Mouse (Mus musculus) intestine, embryonic 16.5 days (tissue): ENCODE measurements around the gene Arhgap35. TPM values are rescaled to one million over a fixed set of nuclear protein-coding genes. Genes with fewer than 3 reads are reported as not detected.
A peak's percentile ranks its signal among the peaks of the same experiment; 100 is the strongest.

Experiments used
- ATAC-seq: fragments of 200-750 bp; cut with Nextera tagmentation; 2 replicates; pipeline ENCODE4 v1.8.0; 2017; ENCODE audit warnings: moderate TSS enrichment, moderate library complexity
- H3K27ac ChIP-seq: fragments of 300-500 bp; sonication (generic); 2 replicates; pipeline ENCODE4 v1.5.1; 2014; ENCODE audit warnings: mild to moderate bottlenecking, low read length
- H3K27me3 ChIP-seq: fragments of 300-500 bp; sonication (generic); replicated peaks from 2 replicates; pipeline ENCODE4 v1.6.1; 2014; ENCODE audit warnings: low read length, control low read depth, mixed read lengths; ENCODE audit not compliant: control insufficient read depth, insufficient read depth
- H3K36me3 ChIP-seq: fragments of 300-500 bp; sonication (generic); 2 replicates; pipeline ENCODE4 v1.6.1; 2014; ENCODE audit warnings: low read length, control low read depth; ENCODE audit not compliant: control insufficient read depth, insufficient read depth
- H3K4me1 ChIP-seq: fragments of 300-500 bp; sonication (generic); 2 replicates; pipeline ENCODE4 v1.6.1; 2014; ENCODE audit warnings: low read length, control low read depth, mixed read lengths; ENCODE audit not compliant: control insufficient read depth, insufficient read depth
- H3K4me2 ChIP-seq: fragments of 300-500 bp; sonication (generic); 2 replicates; pipeline ENCODE4 v1.6.1; 2014; ENCODE audit warnings: low read depth, low read length, control low read depth
- H3K4me3 ChIP-seq: fragments of 300-500 bp; sonication (generic); 2 replicates; pipeline ENCODE4 v1.5.1; 2014; ENCODE audit warnings: mild to moderate bottlenecking, low read length
- H3K9ac ChIP-seq: fragments of 300-500 bp; sonication (generic); 2 replicates; pipeline ENCODE4 v1.6.1; 2014; ENCODE audit warnings: low read depth, low read length
- H3K9me3 ChIP-seq: fragments of 300-500 bp; sonication (generic); 2 replicates; pipeline ENCODE4 v1.6.1; 2016; ENCODE audit warnings: low read length, control low read depth; ENCODE audit not compliant: control insufficient read depth
- WGBS: fragments of 180-500 bp; shearing (Covaris S2); extraction: QIAGEN DNeasy Blood & Tissue Kit; methylation state at CpG from one replicate; pipeline ENCODE4 v1.1.7; 2014; 5-methylcytosine and 5-hydroxymethylcytosine counted together
- polyA plus RNA-seq: library from polyadenylated mRNA; unstranded; fragments of >200 nt; fragmentation: Nextera tagmentation; extraction: Ambion mirVana; gene quantifications from 2 replicates; pipeline ENCODE4 v1.2.1, GENCODE M21; 2015

Arhgap35 gene
- polyA plus RNA-seq, 1 experiment from 2014 or later: 7.3 TPM

GRCm38 (mm10) chr7:16505226-16505593, 109.6 kb downstream of the Arhgap35 start:
- no peak for ATAC-seq
- H3K4me1 ChIP-seq: no peaks in the 10 kb centered on the region
- no peak overlapping the region for H3K27ac ChIP-seq
- no peaks in the 10 kb centered on the region for H3K9me3 ChIP-seq
- H3K4me3 ChIP-seq: no peak overlapping the region
- no peak overlapping the region for H3K4me2 ChIP-seq
- H3K36me3 ChIP-seq: peaks cover 2% of the 10 kb centered on the region; the same call in 1 of the 2 replicates
- H3K9ac ChIP-seq: no peak overlapping the region
- 84% methylated on average over 3 of the region's 3 CpGs for WGBS
- no peaks in the 10 kb centered on the region for H3K27me3 ChIP-seq

GRCm38 (mm10) chr7:16504573-16505225, 110.1 kb downstream of the Arhgap35 start:
- H3K9ac ChIP-seq: no peak overlapping the region
- no peak overlapping the region for H3K4me2 ChIP-seq
- H3K27me3 ChIP-seq: no peaks in the 10 kb centered on the region
- peaks cover 2% of the 10 kb centered on the region; the same call in 1 of the 2 replicates for H3K36me3 ChIP-seq
- H3K9me3 ChIP-seq: no peaks in the 10 kb centered on the region
- no peak overlapping the region for H3K4me3 ChIP-seq
- 63% methylated on average over 2 of the region's 2 CpGs for WGBS
- no peaks in the 10 kb centered on the region for H3K4me1 ChIP-seq
- H3K27ac ChIP-seq: no peak overlapping the region
- no peak for ATAC-seq

DNA sequence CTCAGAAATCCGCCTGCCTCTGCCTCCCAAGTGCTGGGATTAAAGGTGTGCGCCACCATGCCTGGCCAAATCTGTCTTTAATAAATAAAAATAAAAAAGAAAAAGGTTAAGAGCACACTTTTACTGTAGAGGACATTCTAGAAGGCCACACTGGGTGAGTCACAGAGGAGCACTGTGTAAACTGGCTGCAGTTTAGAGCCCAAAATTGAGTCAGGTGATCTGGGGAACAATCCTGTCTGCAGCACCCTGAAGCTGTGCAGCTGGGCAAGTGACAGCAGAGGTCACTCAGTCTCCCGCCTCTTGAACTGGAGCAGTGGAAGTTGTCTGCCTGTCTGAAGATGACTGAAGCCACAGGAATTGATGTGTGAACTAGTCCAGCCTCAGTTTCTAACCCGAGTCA, 113.2 kb downstream of the Arhgap35 start:
- Histone ChIP-seq H3K4me2 (no peak overlapping the region), H3K27me3 (no peaks in the 10 kb centered on the region), H3K27ac (no peak overlapping the region), H3K4me3 (no peak overlapping the region), H3K36me3 (peaks cover under 1% of the 10 kb centered on the region; the same call in 1 of the 2 replicates), H3K9ac (no peak overlapping the region), H3K4me1 (no peaks in the 10 kb centered on the region), H3K9me3 (no peaks in the 10 kb centered on the region)
- WGBS: 94% methylated on average over 4 of the region's 4 CpGs
- ATAC-seq: no peak

DNA sequence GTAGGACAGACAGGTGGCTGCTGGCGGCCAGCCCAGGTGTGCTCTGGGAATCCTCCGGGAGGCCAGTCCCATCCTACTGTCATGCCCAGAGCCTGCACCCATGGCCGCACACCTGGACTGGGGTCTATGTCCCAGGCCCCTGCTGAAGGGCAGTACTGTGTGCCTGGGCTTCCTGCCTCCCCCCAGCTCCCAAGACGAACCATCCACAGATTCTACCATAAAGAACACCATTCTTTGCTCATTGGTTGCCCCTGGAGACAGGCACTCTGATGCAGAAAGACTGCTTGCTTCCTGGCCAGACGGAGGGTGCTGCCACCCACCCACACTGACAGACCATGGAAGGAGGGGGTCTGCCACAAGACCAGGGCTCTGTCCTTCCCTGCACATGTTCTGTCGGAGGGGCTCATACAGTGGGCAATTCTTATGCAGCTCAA, 115.1 kb downstream of the Arhgap35 start:
- Histone ChIP-seq H3K27ac (no peak overlapping the region), H3K9ac (no peak overlapping the region), H3K4me2 (no peak overlapping the region), H3K36me3 (peaks cover 11% of the 10 kb centered on the region), H3K27me3 (no peaks in the 10 kb centered on the region), H3K4me1 (no peaks in the 10 kb centered on the region), H3K9me3 (no peaks in the 10 kb centered on the region), H3K4me3 (no peak overlapping the region)
- 0 out of 2 replicates have a peak, but pooled peaks have one; percentile 23 for ATAC-seq
- 83% methylated on average over 6 of the region's 6 CpGs for WGBS

- 78% methylated on average over 3 of the region's 3 CpGs for WGBS
- Histone ChIP-seq H3K36me3 (peaks cover 11% of the 10 kb centered on the region), H3K9ac (no peak overlapping the region)
Measured at GRCm38 (mm10) chr7:16496260-16496659, 118.5 kb downstream of the Arhgap35 start.

GRCm38 (mm10) chr7:16493361-16493760, 121.4 kb downstream of the Arhgap35 start:
- no peaks in the 10 kb centered on the region for H3K9me3 ChIP-seq
- H3K27me3 ChIP-seq: no peaks in the 10 kb centered on the region
- no peak overlapping the region for H3K27ac ChIP-seq
- no peak overlapping the region for H3K9ac ChIP-seq
- H3K4me1 ChIP-seq: no peaks in the 10 kb centered on the region
- no peak overlapping the region for H3K4me3 ChIP-seq
- ATAC-seq: no peak
- 50% methylated on average over 2 of the region's 2 CpGs for WGBS
- H3K4me2 ChIP-seq: no peak overlapping the region
- peaks cover 11% of the 10 kb centered on the region for H3K36me3 ChIP-seq

More at GRCm38 (mm10) chr7:16496260-16496659, 118.5 kb downstream of the Arhgap35 start:
- Histone ChIP-seq H3K9me3 (no peaks in the 10 kb centered on the region), H3K4me3 (no peak overlapping the region), H3K27me3 (no peaks in the 10 kb centered on the region), H3K4me2 (no peak overlapping the region), H3K27ac (no peak overlapping the region), H3K4me1 (no peaks in the 10 kb centered on the region)
- no peak for ATAC-seq

DNA sequence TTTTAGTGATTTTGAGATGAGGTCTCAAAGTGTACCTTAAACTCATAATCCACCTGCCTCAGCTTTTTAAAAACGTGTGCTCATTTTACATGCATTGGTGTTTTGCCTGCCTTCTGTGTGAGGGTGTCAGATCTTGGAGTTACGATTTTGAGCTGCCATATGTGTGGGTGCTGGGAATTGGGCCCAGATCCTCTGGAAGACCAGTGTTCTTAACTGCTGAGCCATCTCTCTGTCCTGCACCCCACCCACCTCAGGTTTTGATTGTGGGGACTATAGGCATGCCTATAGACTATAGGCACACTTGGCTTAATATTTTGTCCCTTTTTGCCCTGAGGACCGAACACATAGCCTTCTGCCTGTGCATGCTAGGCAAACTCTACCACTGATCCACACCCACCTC, 122.6 kb downstream of the Arhgap35 start:
- no peak overlapping the region for H3K4me3 ChIP-seq
- WGBS: 60% methylated on average over 3 of the region's 3 CpGs
- no peak overlapping the region for H3K27ac ChIP-seq
- H3K4me1 ChIP-seq: no peaks in the 10 kb centered on the region
- ATAC-seq: no peak
- no peaks in the 10 kb centered on the region for H3K27me3 ChIP-seq
- no peak overlapping the region for H3K9ac ChIP-seq
- H3K9me3 ChIP-seq: no peaks in the 10 kb centered on the region
- peaks cover 11% of the 10 kb centered on the region for H3K36me3 ChIP-seq
- H3K4me2 ChIP-seq: no peak overlapping the region

- WGBS: 36% methylated on average over 3 of the region's 3 CpGs
- H3K36me3 ChIP-seq: peaks cover 11% of the 10 kb centered on the region
- no peak overlapping the region for H3K9ac ChIP-seq
- no peak overlapping the region for H3K27ac ChIP-seq
- ATAC-seq: 0 out of 2 replicates have a peak, but pooled peaks have one; percentile 44
- H3K27me3 ChIP-seq: no peaks in the 10 kb centered on the region
- H3K4me3 ChIP-seq: no peak overlapping the region
- H3K4me2 ChIP-seq: no peak overlapping the region
- H3K9me3 ChIP-seq: no peaks in the 10 kb centered on the region
- no peaks in the 10 kb centered on the region for H3K4me1 ChIP-seq
Measured at GRCm38 (mm10) chr7:16491759-16492158, 123.0 kb downstream of the Arhgap35 start.

DNA sequence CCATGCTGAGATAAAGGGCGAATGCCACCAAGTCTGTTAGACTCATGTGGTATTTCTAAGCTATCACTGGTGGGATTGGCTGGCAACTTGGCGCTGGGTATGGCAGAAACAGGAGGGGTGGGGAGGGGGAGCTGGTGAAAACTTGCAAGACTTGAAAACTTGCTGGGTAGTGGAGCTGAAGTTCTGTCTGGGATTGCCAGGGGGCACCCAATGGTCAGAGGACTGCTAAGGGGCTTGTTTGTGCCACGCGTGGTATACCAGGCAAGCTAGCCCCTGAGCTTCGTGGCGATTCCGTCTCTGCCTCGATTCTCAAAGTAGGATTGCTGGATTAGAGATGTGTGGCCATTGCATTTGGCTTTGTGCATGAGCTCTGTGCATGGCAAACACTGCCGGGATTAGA, 124.8 kb downstream of the Arhgap35 start:
- Histone ChIP-seq H3K4me3 (no peak overlapping the region), H3K27ac (no peak overlapping the region), H3K9ac (no peak overlapping the region), H3K4me2 (no peak overlapping the region), H3K36me3 (no peaks in the 10 kb centered on the region), H3K9me3 (no peaks in the 10 kb centered on the region), H3K4me1 (no peaks in the 10 kb centered on the region), H3K27me3 (no peaks in the 10 kb centered on the region)
- ATAC-seq: no peak
- 83% methylated on average over 9 of the region's 9 CpGs for WGBS

GRCm38 (mm10) chr7:16488816-16489215, 126.0 kb downstream of the Arhgap35 start:
- Histone ChIP-seq H3K9ac (no peak overlapping the region), H3K36me3 (no peaks in the 10 kb centered on the region), H3K27ac (no peak overlapping the region), H3K27me3 (no peaks in the 10 kb centered on the region), H3K4me2 (no peak overlapping the region), H3K9me3 (no peaks in the 10 kb centered on the region), H3K4me1 (no peaks in the 10 kb centered on the region), H3K4me3 (no peak overlapping the region)
- ATAC-seq: no peak
